In genomic region chr11:68732066-68732465, GRCm38 (mm10) we compare ENCODE assay signal across 13 mouse cellular contexts.
"Had no signal": no experiment of that assay in that cellular context is flagged by ENCODE, and none has a peak within 500 bp of the region (broad histone marks: within the 10 kb centered on the region; RNA-seq: fewer than 3 reads in every experiment).

No protein-coding gene starts in this region.

- H3K27me3 ChIP-seq: limb, embryonic 15.5 days; liver, embryonic 12.5 days; stomach, embryonic 15.5 days had no signal

- H3K4me1 ChIP-seq: liver, embryonic 12.5 days; megakaryocyte, embryonic 14.5 days; stomach, embryonic 15.5 days had no signal

- H3K9me3 ChIP-seq: limb, embryonic 15.5 days; stomach, embryonic 15.5 days had no signal

- ATAC-seq: liver, embryonic 12.5 days; midbrain, embryonic 16.5 days had no signal

- H3K27ac ChIP-seq: limb, embryonic 15.5 days; liver, embryonic 12.5 days; macrophage; stomach, embryonic 15.5 days had no signal

- H3K4me2 ChIP-seq: limb, embryonic 15.5 days; liver, embryonic 12.5 days; lung, embryonic 14.5 days; midbrain, embryonic 11.5 days; stomach, embryonic 15.5 days had no signal

- H3K9ac ChIP-seq: limb, embryonic 15.5 days; liver, embryonic 12.5 days; lung, embryonic 14.5 days; stomach, embryonic 15.5 days had no signal

- DNase-seq: kidney, postnatal 14 days; lung, embryonic 14.5 days; lung, postnatal 10 days; right cerebral cortex, postnatal 14 days; thymus, adult 2 months; thymus, postnatal 36 days had no signal

- H3K4me3 ChIP-seq: limb, embryonic 15.5 days; liver, embryonic 12.5 days; megakaryocyte, embryonic 14.5 days; stomach, embryonic 15.5 days had no signal
